Mouse (Mus musculus) limb, embryonic 11.5 days (tissue): Measurements from ENCODE around the gene Zmiz1. TPM values are rescaled to one million over a fixed set of nuclear protein-coding genes. Genes with fewer than 3 reads are reported as not detected.

Experiments used
- ATAC-seq: fragments of 200-750 bp; cut with Nextera tagmentation; 2 replicates; pipeline ENCODE4 v1.8.0; 2017; ENCODE audit warnings: low read depth; ENCODE audit not compliant: insufficient number of reproducible peaks, low FRiP score, low TSS enrichment
- DNase-seq: peaks from one replicate; pipeline ENCODE4 v3.0.0-alpha.2; 2015; ENCODE audit warnings: low spot score
- H3K27ac ChIP-seq: fragments of 300-500 bp; sonication (generic); replicated peaks from 2 replicates; pipeline ENCODE4 v1.5.1; 2014; ENCODE audit warnings: low read depth, mild to moderate bottlenecking, low read length
- H3K27me3 ChIP-seq: fragments of 300-500 bp; sonication (generic); 2 replicates; pipeline ENCODE4 v1.6.1; 2014; ENCODE audit warnings: mild to moderate bottlenecking, low read length, mixed read lengths; ENCODE audit not compliant: control insufficient read depth, insufficient read depth
- H3K36me3 ChIP-seq: fragments of 300-500 bp; sonication (generic); 2 replicates; pipeline ENCODE4 v1.6.1; 2014; ENCODE audit warnings: mild to moderate bottlenecking, low read length, moderate library complexity, mixed read lengths; ENCODE audit not compliant: control insufficient read depth, insufficient read depth
- H3K4me1 ChIP-seq: fragments of 300-500 bp; sonication (generic); 2 replicates; pipeline ENCODE4 v1.6.1; 2014; ENCODE audit warnings: low read length, mixed read lengths; ENCODE audit not compliant: control insufficient read depth, insufficient read depth
- H3K4me2 ChIP-seq: fragments of 300-500 bp; sonication (generic); 2 replicates; pipeline ENCODE4 v1.6.1; 2014; ENCODE audit warnings: low read depth, mild to moderate bottlenecking, moderate library complexity; ENCODE audit not compliant: severe bottlenecking
- H3K4me3 ChIP-seq: fragments of 300-500 bp; sonication (generic); 2 replicates; pipeline ENCODE4 v1.5.1; 2014; ENCODE audit warnings: low read depth, low read length
- H3K9ac ChIP-seq: fragments of 300-500 bp; sonication (generic); 2 replicates; pipeline ENCODE4 v1.6.1; 2014; ENCODE audit warnings: mild to moderate bottlenecking, low read length
- H3K9me3 ChIP-seq: fragments of 300-500 bp; sonication (generic); 2 replicates; pipeline ENCODE4 v1.6.1; 2016; ENCODE audit warnings: low read length; ENCODE audit not compliant: control insufficient read depth
- WGBS: fragments of 180-500 bp; shearing (Covaris S2); extraction: QIAGEN DNeasy Blood & Tissue Kit; methylation state at CpG from one replicate; pipeline ENCODE4 v1.1.7; 2014; 5-methylcytosine and 5-hydroxymethylcytosine counted together
- polyA plus RNA-seq: library from polyadenylated mRNA; unstranded; fragments of >200 nt; fragmentation: Nextera tagmentation; extraction: Ambion mirVana; gene quantifications from 2 replicates; pipeline ENCODE4 v1.2.1, GENCODE M21; 2014

Gene Zmiz1
- polyA plus RNA-seq, 1 experiment from 2014 or later: 59.0 TPM

GRCm38 (mm10) chr14:25513496-25513895 lies 54.5 kb downstream of the Zmiz1 start:
- 75% methylated on average over 8 of the region's 8 CpGs for WGBS
- no peaks in the 10 kb centered on the region for H3K9me3 ChIP-seq
- no peak for ATAC-seq
- peaks cover 5% of the 10 kb centered on the region for H3K36me3 ChIP-seq
- peaks cover 66% of the 10 kb centered on the region for H3K4me1 ChIP-seq
- no peak for DNase-seq
- H3K4me2 ChIP-seq: no peak overlapping the region
- H3K9ac ChIP-seq: no peak overlapping the region
- H3K4me3 ChIP-seq: no peak overlapping the region
- no peak overlapping the region for H3K27ac ChIP-seq
- no peaks in the 10 kb centered on the region for H3K27me3 ChIP-seq

GRCm38 (mm10) chr14:25514943-25515512 lies 56.0 kb downstream of the Zmiz1 start:
- H3K27me3 ChIP-seq: no peaks in the 10 kb centered on the region
- H3K4me2 ChIP-seq: no peak overlapping the region
- peaks cover 70% of the 10 kb centered on the region for H3K4me1 ChIP-seq
- H3K9me3 ChIP-seq: no peaks in the 10 kb centered on the region
- no peak overlapping the region for H3K9ac ChIP-seq
- no peak overlapping the region for H3K4me3 ChIP-seq
- no peak overlapping the region for H3K27ac ChIP-seq
- 77% methylated on average over 2 of the region's 2 CpGs for WGBS
- H3K36me3 ChIP-seq: no peaks in the 10 kb centered on the region; the same call in 1 of the 2 replicates
- no peak for DNase-seq
- ATAC-seq: no peak

GRCm38 (mm10) chr14:25515924-25516323 lies 56.9 kb downstream of the Zmiz1 start:
- Histone ChIP-seq H3K4me3 (no peak overlapping the region), H3K36me3 (peaks cover 2% of the 10 kb centered on the region; the same call in 1 of the 2 replicates), H3K27me3 (no peaks in the 10 kb centered on the region), H3K27ac (no peak overlapping the region), H3K4me1 (peaks cover 68% of the 10 kb centered on the region), H3K4me2 (no peak overlapping the region), H3K9me3 (no peaks in the 10 kb centered on the region), H3K9ac (no peak overlapping the region)
- DNase-seq (no peak), ATAC-seq (no peak)
- 90% methylated on average over 9 of the region's 9 CpGs for WGBS

- Histone ChIP-seq H3K27ac (peak overlapping the region; percentile 45; the same call in 1 of the 2 replicates), H3K27me3 (no peaks in the 10 kb centered on the region), H3K4me2 (no peak overlapping the region), H3K9ac (no peak overlapping the region), H3K4me1 (peaks cover 58% of the 10 kb centered on the region), H3K4me3 (no peak overlapping the region), H3K36me3 (peaks cover 2% of the 10 kb centered on the region; the same call in 1 of the 2 replicates), H3K9me3 (no peaks in the 10 kb centered on the region)
- ATAC-seq: no peak
- WGBS: 31% methylated on average over 13 of the region's 13 CpGs
- peak; percentile 56 for DNase-seq
Measured at GRCm38 (mm10) chr14:25516640-25517591, 57.9 kb downstream of the Zmiz1 start.

GRCm38 (mm10) chr14:25518645-25519044 lies 59.7 kb downstream of the Zmiz1 start:
- peaks cover 41% of the 10 kb centered on the region for H3K4me1 ChIP-seq
- DNase-seq (no peak), ATAC-seq (no peak)
- H3K9me3 ChIP-seq: no peaks in the 10 kb centered on the region
- peaks cover 4% of the 10 kb centered on the region; the same call in 1 of the 2 replicates for H3K36me3 ChIP-seq
- H3K9ac ChIP-seq: no peak overlapping the region
- 94% methylated on average over 5 of the region's 5 CpGs for WGBS
- no peak overlapping the region for H3K4me2 ChIP-seq
- no peak overlapping the region for H3K27ac ChIP-seq
- no peak overlapping the region for H3K4me3 ChIP-seq
- H3K27me3 ChIP-seq: no peaks in the 10 kb centered on the region

- Histone ChIP-seq H3K27ac (peak overlapping the region; percentile 15; the same call in 1 of the 2 replicates), H3K9ac (no peak overlapping the region), H3K9me3 (no peaks in the 10 kb centered on the region), H3K4me1 (peaks cover 41% of the 10 kb centered on the region), H3K36me3 (peaks cover 4% of the 10 kb centered on the region; the same call in 1 of the 2 replicates), H3K4me3 (no peak overlapping the region), H3K27me3 (no peaks in the 10 kb centered on the region), H3K4me2 (no peak overlapping the region)
- 48% methylated on average over 4 of the region's 4 CpGs for WGBS
- no peak for DNase-seq
- ATAC-seq: no peak
Measured at GRCm38 (mm10) chr14:25519656-25520055, 60.7 kb downstream of the Zmiz1 start.

- no peak overlapping the region for H3K27ac ChIP-seq
- no peak overlapping the region for H3K4me3 ChIP-seq
- peaks cover 4% of the 10 kb centered on the region; the same call in 1 of the 2 replicates for H3K36me3 ChIP-seq
- no peak overlapping the region for H3K9ac ChIP-seq
- WGBS: 83% methylated on average over 4 of the region's 4 CpGs
- no peak overlapping the region for H3K4me2 ChIP-seq
- ATAC-seq (no peak), DNase-seq (no peak)
- no peaks in the 10 kb centered on the region for H3K27me3 ChIP-seq
- H3K4me1 ChIP-seq: peaks cover 34% of the 10 kb centered on the region
- H3K9me3 ChIP-seq: no peaks in the 10 kb centered on the region
Measured at GRCm38 (mm10) chr14:25520589-25520988, 61.6 kb downstream of the Zmiz1 start.

GRCm38 (mm10) chr14:25520991-25521390 lies 62.0 kb downstream of the Zmiz1 start:
- peaks cover 30% of the 10 kb centered on the region for H3K4me1 ChIP-seq
- DNase-seq (no peak), ATAC-seq (no peak)
- no peaks in the 10 kb centered on the region for H3K9me3 ChIP-seq
- H3K4me2 ChIP-seq: no peak overlapping the region
- no peaks in the 10 kb centered on the region for H3K27me3 ChIP-seq
- no peak overlapping the region for H3K27ac ChIP-seq
- H3K9ac ChIP-seq: no peak overlapping the region
- peaks cover 6% of the 10 kb centered on the region; the same call in 1 of the 2 replicates for H3K36me3 ChIP-seq
- WGBS: 61% methylated on average over 9 of the region's 9 CpGs
- H3K4me3 ChIP-seq: no peak overlapping the region
